In the genomic region with DNA sequence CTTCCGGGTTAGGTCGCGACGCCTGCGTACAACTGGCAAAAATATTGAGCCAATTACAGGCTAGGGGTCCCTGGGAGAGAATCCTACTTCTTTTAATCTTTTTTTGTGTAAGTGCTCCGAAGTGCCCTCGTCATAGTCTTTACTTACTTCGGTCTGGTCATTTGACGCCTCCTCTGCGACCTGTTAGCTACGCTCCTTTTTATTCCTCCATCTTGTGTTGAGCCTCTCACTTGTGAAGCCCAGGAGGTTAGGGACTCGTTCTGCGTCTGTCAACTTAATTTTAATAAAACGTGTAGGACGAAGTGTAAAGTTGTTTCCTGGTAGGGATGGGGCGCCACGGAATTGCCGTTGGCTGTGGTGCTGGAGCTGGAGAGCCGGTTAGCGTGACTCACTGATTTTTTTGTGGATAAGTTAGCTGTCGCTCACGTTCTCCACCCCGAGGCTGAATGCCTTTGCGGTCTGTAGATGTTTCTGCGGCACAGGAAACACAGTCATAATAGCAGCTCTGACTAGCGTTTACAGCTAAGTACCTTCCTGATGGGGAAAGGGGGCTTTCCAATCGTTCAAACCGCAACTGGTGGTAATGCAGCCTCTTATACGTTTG, we compare ENCODE assay signal across 8 mouse cellular contexts. TPM values are rescaled to one million over a fixed set of nuclear protein-coding genes. Genes with fewer than 3 reads are reported as not detected.
DNase-seq lines count a peak whose midpoint lies in the region; ATAC-seq lines count a peak whose summit lies in the region.

No protein-coding gene starts in this region.

- DNase-seq in 3T3-L1 (ENCODE audit: low read depth, low spot score) = peak; percentile 98
- peak; percentile 58 for DNase-seq in ES-CJ7 (ENCODE audit: low read depth, low spot score)
- peak; percentile 72 for DNase-seq in embryo, embryonic 11 days
- DNase-seq in midbrain, embryonic 11.5 days (ENCODE audit: low spot score, missing footprints) = peak; percentile 98
- peak; percentile 74 to 77 for DNase-seq in spleen, postnatal 10 days (ENCODE audit: low spot score in 2 of 2)
- DNase-seq in layer of hippocampus, postnatal 14 days (ENCODE audit: low spot score in 2 of 2) = no peak

- peak overlapping the region; percentile 87 to 96 for H3K4me3 ChIP-seq in heart, embryonic 14.5 days (ENCODE audit: control insufficient read depth in 1 of 2, insufficient read depth in 1 of 2, low read depth in 1 of 2, low read length in 2 of 2)
- peak overlapping the region; percentile 89 for H3K4me3 ChIP-seq in limb, embryonic 12.5 days (replicated peaks)
- H3K4me3 ChIP-seq in midbrain, embryonic 11.5 days (ENCODE audit: low read depth, low read length) = peak overlapping the region; percentile 97

- H3K4me1 ChIP-seq in heart, embryonic 14.5 days (ENCODE audit: control insufficient read depth in 2 of 2, insufficient read depth in 2 of 2, low read length in 2 of 2) = peaks cover 2 to 12% of the 10 kb centered on the region in 2 experiments; a peak in 3 of 4 replicates
- peaks cover 10% of the 10 kb centered on the region for H3K4me1 ChIP-seq in limb, embryonic 12.5 days (replicated peaks)
- H3K4me1 ChIP-seq in midbrain, embryonic 11.5 days (ENCODE audit: control insufficient read depth, insufficient read depth, low read length) = peaks cover 7% of the 10 kb centered on the region; the same call in 1 of the 2 replicates

- H3K4me2 ChIP-seq in heart, embryonic 14.5 days (ENCODE audit: low read length) = peak overlapping the region; percentile 87
- H3K4me2 ChIP-seq in limb, embryonic 12.5 days = peak overlapping the region; percentile 63
- peak overlapping the region; percentile 57 for H3K4me2 ChIP-seq in midbrain, embryonic 11.5 days

- peak overlapping the region; percentile 100 for H3K27ac ChIP-seq in heart, embryonic 14.5 days (replicated peaks in 1 of 2; ENCODE audit: control insufficient read depth in 1 of 2, insufficient read depth in 1 of 2, low read depth in 2 of 2, low read length in 2 of 2)
- peak overlapping the region; percentile 99 for H3K27ac ChIP-seq in limb, embryonic 12.5 days
- H3K27ac ChIP-seq in midbrain, embryonic 11.5 days (ENCODE audit: low read depth, low read length) = peak overlapping the region; percentile 100

- WGBS in heart, embryonic 14.5 days = under 1% methylated on average over 29 of the region's 29 CpGs
- 0% methylated on average over 29 of the region's 29 CpGs for WGBS in limb, embryonic 12.5 days
- WGBS in midbrain, embryonic 11.5 days = under 1% methylated on average over 29 of the region's 29 CpGs

- peak overlapping the region; percentile 98 for H3K9ac ChIP-seq in heart, embryonic 14.5 days (ENCODE audit: low read length)
- H3K9ac ChIP-seq in limb, embryonic 12.5 days (replicated peaks) = peak overlapping the region; percentile 58
- H3K9ac ChIP-seq in midbrain, embryonic 11.5 days (ENCODE audit: low read length) = peak overlapping the region; percentile 95

- no peaks in the 10 kb centered on the region for H3K36me3 ChIP-seq in heart, embryonic 14.5 days (ENCODE audit: control insufficient read depth, insufficient read depth, low read length)
- no peaks in the 10 kb centered on the region for H3K36me3 ChIP-seq in limb, embryonic 12.5 days
- no peaks in the 10 kb centered on the region for H3K36me3 ChIP-seq in midbrain, embryonic 11.5 days (ENCODE audit: control insufficient read depth, insufficient read depth, low read length)

- no peak for ATAC-seq in heart, embryonic 14.5 days (ENCODE audit: insufficient number of reproducible peaks, insufficient read depth, low FRiP score, low read depth)
- peak; percentile 0; the same call in 1 of the 2 replicates for ATAC-seq in limb, embryonic 12.5 days (ENCODE audit: insufficient number of reproducible peaks, insufficient read depth, low FRiP score, low TSS enrichment, low read depth)
- ATAC-seq in midbrain, embryonic 11.5 days (ENCODE audit: low FRiP score) = peak; percentile 3

- H3K27me3 ChIP-seq in heart, embryonic 14.5 days (ENCODE audit: control insufficient read depth, insufficient read depth, low read length) = no peaks in the 10 kb centered on the region
- no peaks in the 10 kb centered on the region for H3K27me3 ChIP-seq in limb, embryonic 12.5 days
- H3K27me3 ChIP-seq in midbrain, embryonic 11.5 days (ENCODE audit: control insufficient read depth, insufficient read depth, low read length) = no peaks in the 10 kb centered on the region

- no peaks in the 10 kb centered on the region for H3K9me3 ChIP-seq in heart, embryonic 14.5 days (ENCODE audit: control insufficient read depth, low read length)
- H3K9me3 ChIP-seq in limb, embryonic 12.5 days = no peaks in the 10 kb centered on the region
- no peaks in the 10 kb centered on the region for H3K9me3 ChIP-seq in midbrain, embryonic 11.5 days (ENCODE audit: control insufficient read depth, low read length)

RNA-seq across cellular contexts. Expression of gene Lpxn, which starts 0.4 kb away (rescaled TPM):
- polyA plus RNA-seq in heart, embryonic 14.5 days (2014; fragmentation: Nextera tagmentation; extraction: Ambion mirVana) = 0.92 and 2.9 TPM in 2 replicates
- 0.98 and 1.3 TPM in 2 replicates for polyA plus RNA-seq in limb, embryonic 12.5 days (2016; fragmentation: Nextera tagmentation; extraction: Ambion mirVana)
- polyA plus RNA-seq in midbrain, embryonic 11.5 days (2014; fragmentation: Nextera tagmentation; extraction: Ambion mirVana) = 0.92 and 1.2 TPM in 2 replicates
- total RNA-seq in layer of hippocampus, postnatal 14 days (2021) = 1 to 10 TPM; 1.9 to 2.0 TPM

RNA-seq across cellular contexts. Expression of gene Zfp91, which starts 0.5 kb away (rescaled TPM):
- polyA plus RNA-seq in heart, embryonic 14.5 days (2014; fragmentation: Nextera tagmentation; extraction: Ambion mirVana) = 9.8 and 10.3 TPM in 2 replicates
- polyA plus RNA-seq in limb, embryonic 12.5 days (2016; fragmentation: Nextera tagmentation; extraction: Ambion mirVana) = 16.5 and 17.1 TPM in 2 replicates
- 13.1 and 13.2 TPM in 2 replicates for polyA plus RNA-seq in midbrain, embryonic 11.5 days (2014; fragmentation: Nextera tagmentation; extraction: Ambion mirVana)
- 10 to 100 TPM; 89.1 to 95.0 TPM for total RNA-seq in layer of hippocampus, postnatal 14 days (2021)

RNA-seq across cellular contexts. Expression of gene Cntf, which starts 31.0 kb away (rescaled TPM):
- 0.41 TPM in 1 of 2 replicates, not detected in the other for polyA plus RNA-seq in heart, embryonic 14.5 days (2014; fragmentation: Nextera tagmentation; extraction: Ambion mirVana)
- polyA plus RNA-seq in limb, embryonic 12.5 days (2016; fragmentation: Nextera tagmentation; extraction: Ambion mirVana) = 1.7 and 2.3 TPM in 2 replicates
- polyA plus RNA-seq in midbrain, embryonic 11.5 days (2014; fragmentation: Nextera tagmentation; extraction: Ambion mirVana) = 0.36 and 0.91 TPM in 2 replicates
- total RNA-seq in layer of hippocampus, postnatal 14 days (2021) = 1 to 10 TPM; 3.0 to 4.7 TPM

RNA-seq across cellular contexts. Expression of gene Gm5244, which starts 50.1 kb away (rescaled TPM):
- not detected in 2 replicates for polyA plus RNA-seq in heart, embryonic 14.5 days (2014; fragmentation: Nextera tagmentation; extraction: Ambion mirVana)
- not detected in 2 replicates for polyA plus RNA-seq in limb, embryonic 12.5 days (2016; fragmentation: Nextera tagmentation; extraction: Ambion mirVana)
- polyA plus RNA-seq in midbrain, embryonic 11.5 days (2014; fragmentation: Nextera tagmentation; extraction: Ambion mirVana) = not detected in 2 replicates
- not detected for total RNA-seq in layer of hippocampus, postnatal 14 days (2021)

Comparison
In these comparisons a context has a peak if more than half of its experiments do, and no peak if none do; other contexts are left out.
1. DNase-seq: peak in 3T3-L1 (single experiment), ES-CJ7 (single experiment), embryo, embryonic 11 days (single experiment), midbrain, embryonic 11.5 days (single experiment) and spleen, postnatal 10 days (2 of 2); none in layer of hippocampus, postnatal 14 days (0 of 2).
2. Peak in every context shown above with its lines, with median percentiles within 50 percentile points of each other: H3K27ac ChIP-seq, H3K4me2 ChIP-seq, H3K4me3 ChIP-seq and H3K9ac ChIP-seq.